Mouse (Mus musculus) hindbrain, postnatal 0 days (tissue): ENCODE data around the gene Sult6b2. TPM values are rescaled to one million over a fixed set of nuclear protein-coding genes. Genes with fewer than 3 reads are reported as not detected.

Experiments used
- ATAC-seq: fragments of 200-750 bp; cut with Nextera tagmentation; 2 replicates; pipeline ENCODE4 v1.8.0; 2017; ENCODE audit warnings: mild to moderate bottlenecking, moderate TSS enrichment, moderate library complexity
- DNase-seq: peaks from one replicate; pipeline ENCODE4 v3.0.0-alpha.2; 2015; ENCODE audit warnings: low spot score
- H3K27ac ChIP-seq: fragments of 300-500 bp; sonication (generic); 2 replicates; pipeline ENCODE4 v1.5.1; 2014; ENCODE audit warnings: mild to moderate bottlenecking
- H3K27me3 ChIP-seq: fragments of 300-500 bp; sonication (generic); 2 replicates; pipeline ENCODE4 v1.6.1; 2014; ENCODE audit warnings: low read length, mixed read lengths; ENCODE audit not compliant: insufficient read depth
- H3K36me3 ChIP-seq: fragments of 300-500 bp; sonication (generic); 2 replicates; pipeline ENCODE4 v1.6.1; 2014; ENCODE audit warnings: low read length, mixed read lengths; ENCODE audit not compliant: insufficient read depth
- H3K4me1 ChIP-seq: fragments of 300-500 bp; sonication (generic); 2 replicates; pipeline ENCODE4 v1.6.1; 2014; ENCODE audit warnings: antibody characterized with exemption, low read length, mixed read lengths; ENCODE audit not compliant: insufficient read depth
- H3K4me2 ChIP-seq: fragments of 300-500 bp; sonication (generic); 2 replicates; pipeline ENCODE4 v1.6.1; 2014; ENCODE audit warnings: low read depth, mild to moderate bottlenecking, low read length, moderate library complexity, mixed read lengths
- H3K4me3 ChIP-seq: fragments of 300-500 bp; sonication (generic); 2 replicates; pipeline ENCODE4 v1.5.1; 2014; ENCODE audit warnings: low read length
- H3K9ac ChIP-seq: fragments of 300-500 bp; sonication (generic); replicated peaks from 2 replicates; pipeline ENCODE4 v1.6.1; 2014; ENCODE audit warnings: mild to moderate bottlenecking, low read length, moderate library complexity, mixed read lengths
- H3K9me3 ChIP-seq: fragments of 300-500 bp; sonication (generic); 2 replicates; pipeline ENCODE4 v1.6.1; 2016; ENCODE audit warnings: low read length, mixed read lengths
- CTCF ChIP-seq: IDR thresholded peaks from 2 replicates; pipeline ENCODE4 v1.5.1; 2016; ENCODE audit warnings: antibody characterized with exemption, control low read depth, low read depth
- WGBS: fragments of 180-500 bp; shearing (Covaris S2); extraction: QIAGEN DNeasy Blood & Tissue Kit; methylation state at CpG from one replicate; pipeline ENCODE4 v1.1.7; 2014; 5-methylcytosine and 5-hydroxymethylcytosine counted together
- polyA plus RNA-seq: library from polyadenylated mRNA; unstranded; fragments of >200 nt; fragmentation: Nextera tagmentation; extraction: Ambion mirVana; gene quantifications from 2 replicates; pipeline ENCODE4 v1.2.1, GENCODE M21; 2015
- total RNA-seq: library from RNA; depleted of rRNA; stranded (reverse); fragments of >200 nt; gene quantifications from 2 replicates; pipeline ENCODE4 v1.2.3, GENCODE M21; 2014

Sult6b2 gene
- total and polyA plus RNA-seq, 2 experiments from 2014 or later: 0.28 TPM; not detected in 1

- Histone ChIP-seq H3K27me3 (no peaks in the 10 kb centered on the region), H3K9me3 (no peaks in the 10 kb centered on the region), H3K4me1 (peaks cover 18% of the 10 kb centered on the region), H3K4me3 (no peak overlapping the region), H3K4me2 (peak overlapping the region; percentile 27), H3K27ac (peak overlapping the region; percentile 54; the same call in 1 of the 2 replicates), H3K9ac (peak overlapping the region; percentile 30; the same call in 1 of the 2 replicates), H3K36me3 (no peaks in the 10 kb centered on the region)
- ATAC-seq (peak; percentile 75), DNase-seq (peak; percentile 70)
- 30% methylated on average over 13 of the region's 13 CpGs for WGBS
- 0 out of 2 replicates have a peak, but pooled peaks have one; percentile 12 for TF ChIP-seq CTCF
Observed at GRCm38 (mm10) chr6:142792241-142792968, 11.9 kb downstream of the Sult6b2 start.

- 78% methylated on average over 10 of the region's 10 CpGs for WGBS
- no peak for TF ChIP-seq CTCF
- DNase-seq: no peak
Observed at GRCm38 (mm10) chr6:142789736-142790135, 14.6 kb downstream of the Sult6b2 start.

GRCm38 (mm10) chr6:142788042-142788987 lies 16.0 kb downstream of the Sult6b2 start:
- H3K27ac ChIP-seq: peak overlapping the region; percentile 26; the same call in 1 of the 2 replicates
- ATAC-seq (peak; percentile 52), DNase-seq (peak; percentile 77)
- 46% methylated on average over 18 of the region's 18 CpGs for WGBS
- H3K4me3 ChIP-seq: no peak overlapping the region
- no peak for TF ChIP-seq CTCF
- H3K27me3 ChIP-seq: no peaks in the 10 kb centered on the region
- H3K4me1 ChIP-seq: peaks cover 13% of the 10 kb centered on the region
- 0 out of 2 replicates have a peak overlapping the region, but pooled peaks have one; percentile 10 for H3K4me2 ChIP-seq
- H3K36me3 ChIP-seq: no peaks in the 10 kb centered on the region
- H3K9me3 ChIP-seq: no peaks in the 10 kb centered on the region
- H3K9ac ChIP-seq: no peak overlapping the region

More at GRCm38 (mm10) chr6:142789736-142790135, 14.6 kb downstream of the Sult6b2 start:
- H3K9ac ChIP-seq: no peak overlapping the region
- H3K27ac ChIP-seq: no peak overlapping the region
- no peaks in the 10 kb centered on the region for H3K9me3 ChIP-seq
- H3K4me1 ChIP-seq: peaks cover 18% of the 10 kb centered on the region
- no peaks in the 10 kb centered on the region for H3K36me3 ChIP-seq
- no peak overlapping the region for H3K4me3 ChIP-seq
- H3K27me3 ChIP-seq: no peaks in the 10 kb centered on the region
- no peak for ATAC-seq
- no peak overlapping the region for H3K4me2 ChIP-seq

GRCm38 (mm10) chr6:142786106-142786505 lies 18.2 kb downstream of the Sult6b2 start:
- Histone ChIP-seq H3K36me3 (no peaks in the 10 kb centered on the region), H3K9me3 (no peaks in the 10 kb centered on the region), H3K9ac (no peak overlapping the region), H3K4me2 (no peak overlapping the region), H3K27ac (no peak overlapping the region), H3K27me3 (no peaks in the 10 kb centered on the region), H3K4me3 (no peak overlapping the region), H3K4me1 (peaks cover 5% of the 10 kb centered on the region; the same call in 1 of the 2 replicates)
- WGBS: 90% methylated on average over 21 of the region's 21 CpGs
- no peak for TF ChIP-seq CTCF
- ATAC-seq (no peak), DNase-seq (no peak)

- 39% methylated on average over 4 of the region's 4 CpGs for WGBS
- peak; percentile 71 for TF ChIP-seq CTCF
- no peak for ATAC-seq
Observed at GRCm38 (mm10) chr6:142785343-142785742, 19.0 kb downstream of the Sult6b2 start.

GRCm38 (mm10) chr6:142781286-142781685 lies 23.0 kb downstream of the Sult6b2 start:
- Histone ChIP-seq H3K27me3 (no peaks in the 10 kb centered on the region), H3K4me3 (no peak overlapping the region), H3K36me3 (no peaks in the 10 kb centered on the region), H3K9ac (no peak overlapping the region), H3K27ac (no peak overlapping the region), H3K9me3 (no peaks in the 10 kb centered on the region), H3K4me1 (no peaks in the 10 kb centered on the region), H3K4me2 (no peak overlapping the region)
- WGBS: 59% methylated on average over 7 of the region's 7 CpGs
- ATAC-seq: no peak
- DNase-seq: no peak
- no peak for TF ChIP-seq CTCF

More at GRCm38 (mm10) chr6:142785343-142785742, 19.0 kb downstream of the Sult6b2 start:
- Histone ChIP-seq H3K4me1 (peaks cover 5% of the 10 kb centered on the region; the same call in 1 of the 2 replicates), H3K4me2 (no peak overlapping the region), H3K27me3 (no peaks in the 10 kb centered on the region), H3K4me3 (no peak overlapping the region), H3K9ac (no peak overlapping the region), H3K27ac (no peak overlapping the region), H3K36me3 (no peaks in the 10 kb centered on the region), H3K9me3 (no peaks in the 10 kb centered on the region)
- peak; percentile 50 for DNase-seq
